Mouse (Mus musculus) adrenal gland, postnatal 36 days (tissue): ENCODE measurements around the gene Psmd9. TPM values are rescaled to one million over a fixed set of nuclear protein-coding genes. Genes with fewer than 3 reads are reported as not detected.

Experiments
- DNase-seq, 2 experiments: peaks; one replicate each; pipeline ENCODE4 v3.0.0; 2021; ENCODE audit warnings: mixed read lengths in 1 of 2
- total RNA-seq, 2 experiments: library from RNA; stranded (reverse); gene quantifications; 2 replicates each; pipeline ENCODE4 v1.2.3; 2021

Gene Psmd9
- total RNA-seq, 2 experiments from 2014 or later: 23.4 to 31.5 TPM

GRCm38 (mm10) chr5:123137044-123137909 lies 31.9 kb upstream of the Psmd9 start:
- peak; percentile 88 to 93 for DNase-seq

DNA sequence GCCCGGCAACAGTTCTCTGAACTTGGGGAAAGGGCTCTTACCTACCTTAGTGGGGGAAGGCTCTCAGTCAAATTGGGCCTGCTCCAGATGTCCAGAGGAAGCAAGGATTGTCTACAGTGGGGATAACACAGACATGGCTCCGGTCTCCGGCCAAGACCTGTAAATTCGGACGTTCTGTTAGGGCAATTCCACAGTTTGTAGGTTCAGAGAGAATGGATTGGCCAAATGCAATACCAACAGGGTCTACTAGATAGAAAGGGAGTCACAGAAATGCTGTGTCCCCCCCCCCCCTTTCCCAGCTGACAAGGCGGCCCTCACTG lies 31.3 kb upstream of the Psmd9 start:
- DNase-seq: no peak

DNA sequence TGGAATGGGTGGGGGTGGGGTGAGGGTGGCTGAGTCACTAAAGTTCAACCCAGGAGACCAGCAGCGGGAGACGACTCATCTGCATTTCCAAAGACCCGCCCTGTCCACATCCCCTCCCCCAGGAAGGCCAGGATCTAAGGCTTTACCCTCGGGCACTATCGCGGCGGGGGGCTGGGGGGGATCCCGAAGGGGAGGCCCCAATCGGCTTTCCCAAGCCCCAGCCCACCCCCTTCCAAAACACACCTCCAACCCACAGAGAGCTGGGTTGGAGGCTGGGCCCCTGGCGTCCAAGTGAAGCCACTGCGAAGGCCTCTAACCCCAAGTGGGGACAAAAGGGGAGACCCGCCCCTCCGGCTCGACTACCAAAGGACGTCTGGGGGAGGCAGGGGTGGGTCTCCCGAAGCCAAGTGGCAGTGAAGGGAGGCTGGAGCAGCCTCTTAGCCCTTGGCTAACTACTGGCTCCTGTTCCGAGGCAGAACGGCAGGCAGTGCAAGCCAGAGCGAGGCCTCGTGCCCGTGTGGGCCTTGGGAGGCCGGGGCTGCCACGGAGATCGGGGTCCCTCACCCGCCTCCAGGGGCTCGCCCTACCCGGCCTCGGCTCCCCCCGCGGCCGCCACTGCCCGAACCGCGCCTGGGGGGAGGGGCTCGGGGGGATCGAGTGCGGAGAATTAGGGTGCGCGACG lies 30.8 kb upstream of the Psmd9 start:
- DNase-seq: peak; percentile 87 to 92

GRCm38 (mm10) chr5:123138953-123139721 lies 30.1 kb upstream of the Psmd9 start:
- peak; percentile 90 to 91 for DNase-seq

DNA sequence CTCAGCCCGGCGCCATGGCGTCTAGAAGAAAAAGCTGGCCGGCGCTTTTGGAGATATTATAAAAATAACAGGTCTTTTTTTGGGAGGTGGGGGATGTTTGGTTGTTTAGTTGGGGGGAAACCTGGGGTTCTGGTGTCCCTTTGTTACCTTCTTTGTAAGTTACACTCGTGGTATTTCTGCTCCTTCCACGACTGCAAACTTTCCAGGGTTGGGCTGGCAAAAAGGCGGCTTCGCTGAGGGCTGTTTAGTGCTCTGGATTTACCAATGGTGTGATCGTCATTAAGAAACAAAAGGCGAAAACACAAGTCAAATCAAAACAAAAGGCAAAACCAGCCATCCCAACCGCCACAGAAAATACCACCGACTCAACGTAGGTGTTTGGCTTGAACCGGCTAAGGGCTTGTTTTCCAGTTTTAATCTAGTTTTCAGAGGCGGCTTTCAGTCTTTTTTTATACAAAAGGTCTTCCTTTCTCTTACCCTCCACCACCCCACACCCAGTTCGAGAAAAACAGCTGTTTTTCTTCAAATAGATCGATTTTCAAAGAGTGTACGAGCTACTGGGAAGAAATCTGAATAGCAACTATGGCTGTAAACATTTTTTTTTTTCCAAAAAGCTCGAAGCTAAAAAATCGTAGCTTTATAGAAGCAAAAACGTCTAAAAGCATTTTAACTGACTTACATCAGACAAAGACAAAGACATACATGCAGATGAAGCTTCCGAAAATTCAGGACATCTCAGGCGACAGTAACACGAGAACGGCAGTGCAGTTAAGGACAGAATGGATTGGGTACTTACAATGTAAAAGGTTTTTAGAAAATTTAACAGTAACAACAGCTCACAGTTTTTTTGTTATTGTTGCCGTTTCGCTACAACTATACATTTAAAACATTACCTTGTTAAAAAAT lies 29.2 kb upstream of the Psmd9 start:
- no peak for DNase-seq

DNA sequence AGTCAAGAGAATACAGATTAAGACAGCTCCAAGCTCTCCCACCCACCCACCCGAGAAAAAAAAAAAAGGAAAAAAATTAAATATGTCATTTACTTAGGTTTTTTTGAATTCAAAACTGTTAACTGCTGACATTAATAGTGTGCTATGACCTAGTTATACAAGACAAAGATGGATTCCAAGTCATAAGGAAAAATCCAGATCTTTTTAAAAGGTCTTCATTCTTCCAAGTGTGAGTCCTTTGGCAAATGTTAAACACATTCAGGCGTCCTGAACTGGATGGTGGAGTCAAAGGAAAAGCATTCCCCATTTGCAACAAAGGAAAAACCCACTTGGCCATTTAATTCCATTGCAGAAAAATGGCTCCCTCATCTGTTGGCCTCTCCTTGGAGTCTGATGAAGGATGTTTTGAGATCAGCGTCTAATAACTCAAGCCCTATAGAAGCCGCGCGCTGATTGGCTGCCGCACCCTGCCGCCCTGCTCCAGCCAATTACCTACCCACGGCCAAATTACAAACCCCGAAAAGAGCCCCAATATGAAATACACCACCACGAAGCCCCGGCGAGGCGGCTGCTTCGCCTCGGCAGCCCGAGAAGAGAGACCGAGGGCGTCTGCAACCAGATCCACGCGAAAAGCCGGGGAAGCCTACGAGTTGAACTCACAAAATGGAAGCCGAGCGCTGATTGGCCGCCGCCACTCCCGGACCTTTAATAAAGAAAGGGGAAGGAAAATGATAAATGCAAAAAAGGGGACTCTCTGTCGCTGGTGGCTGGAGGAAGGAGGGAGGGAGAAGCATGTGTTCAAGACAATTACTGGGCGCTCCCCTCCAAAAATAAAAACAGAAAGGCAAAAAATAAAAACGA lies 28.3 kb upstream of the Psmd9 start:
- peak; percentile 92 to 93 for DNase-seq

- DNase-seq: peak; percentile 68 to 77
Measured at GRCm38 (mm10) chr5:123141555-123142160, 27.6 kb upstream of the Psmd9 start.

DNA sequence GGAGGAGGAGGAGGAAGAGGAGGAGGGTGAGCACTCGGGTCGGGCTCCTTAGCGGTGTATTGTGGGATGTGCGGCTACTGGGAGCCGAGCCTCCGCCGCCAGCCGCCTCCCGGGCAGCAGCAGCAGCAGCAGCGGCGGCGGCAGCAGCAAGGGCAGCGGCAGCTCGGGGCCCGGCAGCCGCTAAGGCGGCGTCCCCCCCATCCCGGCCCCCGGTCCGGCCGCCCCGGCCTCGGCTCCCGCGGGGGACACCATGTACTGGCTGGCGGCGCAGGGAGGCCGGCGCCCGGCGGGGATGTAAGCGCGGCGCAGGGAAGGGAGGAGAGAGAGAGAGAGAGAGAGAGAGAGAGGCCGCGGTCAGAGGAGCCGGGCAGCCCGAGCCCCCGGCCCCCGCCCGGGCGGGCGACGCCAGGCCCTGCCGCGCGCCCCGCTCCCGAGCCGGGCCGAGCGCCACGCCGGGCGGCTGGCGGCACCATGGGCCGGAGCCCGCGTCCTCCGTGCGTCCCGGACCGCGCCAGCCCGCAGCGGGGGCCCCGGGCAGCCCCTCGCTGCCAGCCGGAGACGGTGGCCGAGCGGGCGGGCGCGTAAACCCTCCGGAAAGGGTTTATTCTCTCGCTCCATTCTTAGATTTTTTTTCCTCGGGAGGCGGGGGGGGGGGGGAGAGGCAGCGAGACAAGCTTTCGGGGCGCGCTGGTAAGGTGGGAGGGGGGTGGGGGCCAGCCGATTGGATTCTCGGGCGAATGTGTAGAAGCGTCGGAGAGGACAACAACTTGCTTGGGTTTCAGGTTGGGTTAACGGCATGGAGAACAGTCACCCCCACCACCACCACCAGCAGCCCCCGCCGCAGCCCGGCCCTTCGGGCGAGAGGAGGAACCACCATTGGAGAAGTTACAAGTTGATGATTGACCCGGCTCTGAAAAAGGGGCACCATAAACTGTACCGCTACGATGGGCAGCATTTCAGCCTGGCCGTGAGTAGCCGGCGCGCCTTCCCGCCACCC lies 26.8 kb upstream of the Psmd9 start, which contains the start of gene Setd1b:
TSS of gene Setd1b (plus strand) at position 33 of the 997 bp plus-strand sequence.
- DNase-seq: peak; percentile 65 to 71

DNA sequence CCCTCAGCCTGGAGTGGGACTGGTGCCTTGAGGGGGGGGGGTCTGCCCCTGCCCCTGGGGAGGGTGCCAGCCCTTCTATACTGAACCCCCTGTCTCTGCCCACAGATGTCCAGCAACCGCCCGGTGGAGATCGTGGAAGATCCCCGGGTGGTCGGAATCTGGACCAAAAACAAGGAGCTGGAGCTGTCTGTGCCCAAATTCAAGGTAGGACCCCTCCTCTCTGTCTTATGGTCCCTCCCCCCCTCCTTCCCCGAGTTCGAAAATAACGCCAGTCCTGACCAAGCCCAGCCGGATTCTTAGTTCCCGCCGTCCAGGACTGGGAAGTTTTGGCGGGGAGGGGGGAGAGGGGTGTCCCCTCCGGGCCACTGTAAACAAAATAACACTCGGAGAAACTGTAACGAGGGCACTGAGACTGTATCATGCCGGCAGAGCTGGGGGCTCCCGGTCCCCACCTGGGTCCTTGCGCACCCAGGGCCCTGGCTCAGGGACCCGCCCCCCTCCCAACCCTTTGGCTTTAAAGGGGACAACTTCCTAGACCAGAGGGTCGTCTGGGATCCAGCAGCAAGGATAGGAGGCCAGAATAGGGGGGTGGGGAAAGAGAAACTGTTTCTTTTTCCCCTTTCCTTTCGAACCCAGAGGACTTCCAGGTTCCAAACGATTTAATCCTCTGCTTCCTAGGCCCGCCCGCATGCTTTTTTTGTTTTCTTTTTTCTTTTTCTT lies 25.8 kb upstream of the Psmd9 start:
- no peak for DNase-seq

- no peak for DNase-seq
Measured at GRCm38 (mm10) chr5:123143971-123144745, 25.1 kb upstream of the Psmd9 start.

DNA sequence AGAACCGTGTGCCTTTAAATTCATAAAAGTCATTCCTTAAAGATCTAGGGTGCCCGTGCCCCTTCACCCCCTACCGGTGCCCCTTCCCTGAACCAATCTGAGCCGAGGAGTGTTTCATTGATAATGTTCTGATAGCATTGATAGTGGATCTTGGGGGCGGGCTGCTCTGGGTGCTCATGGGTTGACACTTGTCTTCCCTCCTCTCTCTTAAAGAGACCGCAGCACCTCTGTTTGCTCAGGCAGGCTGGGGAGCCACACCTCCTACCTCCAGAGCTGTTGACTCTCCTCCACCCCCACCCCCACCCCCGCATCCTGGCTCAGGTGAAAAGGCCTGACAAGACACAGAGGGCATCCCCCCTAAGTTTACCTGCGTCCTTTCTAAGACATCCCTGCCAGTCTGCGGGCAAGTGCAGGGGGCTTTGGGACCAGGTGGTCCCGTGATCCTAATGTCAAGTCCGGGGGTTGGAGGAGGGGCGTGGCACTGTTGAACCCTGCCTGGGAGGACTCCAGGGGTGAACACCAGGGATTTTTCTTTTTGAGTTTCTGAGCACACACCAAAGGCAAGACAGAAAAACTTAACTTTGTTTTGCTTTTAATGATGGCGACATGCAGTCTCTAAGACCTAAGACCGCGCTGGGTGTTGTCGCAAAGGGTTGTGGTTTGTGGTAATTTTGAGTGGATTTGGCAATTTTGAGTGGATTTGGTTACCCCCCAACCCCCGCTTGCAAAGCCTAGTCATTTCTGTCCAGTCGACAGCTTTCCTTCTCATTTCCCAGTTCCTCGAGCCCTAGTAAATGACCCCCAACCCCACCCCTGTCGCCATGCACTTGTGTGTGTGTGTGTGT lies 24.2 kb upstream of the Psmd9 start:
- DNase-seq: peak in 1 of 2 experiments; percentile 24

GRCm38 (mm10) chr5:123146357-123146756 lies 22.9 kb upstream of the Psmd9 start:
- DNase-seq: no peak

GRCm38 (mm10) chr5:123147569-123147968 lies 21.6 kb upstream of the Psmd9 start:
- DNase-seq: no peak

DNA sequence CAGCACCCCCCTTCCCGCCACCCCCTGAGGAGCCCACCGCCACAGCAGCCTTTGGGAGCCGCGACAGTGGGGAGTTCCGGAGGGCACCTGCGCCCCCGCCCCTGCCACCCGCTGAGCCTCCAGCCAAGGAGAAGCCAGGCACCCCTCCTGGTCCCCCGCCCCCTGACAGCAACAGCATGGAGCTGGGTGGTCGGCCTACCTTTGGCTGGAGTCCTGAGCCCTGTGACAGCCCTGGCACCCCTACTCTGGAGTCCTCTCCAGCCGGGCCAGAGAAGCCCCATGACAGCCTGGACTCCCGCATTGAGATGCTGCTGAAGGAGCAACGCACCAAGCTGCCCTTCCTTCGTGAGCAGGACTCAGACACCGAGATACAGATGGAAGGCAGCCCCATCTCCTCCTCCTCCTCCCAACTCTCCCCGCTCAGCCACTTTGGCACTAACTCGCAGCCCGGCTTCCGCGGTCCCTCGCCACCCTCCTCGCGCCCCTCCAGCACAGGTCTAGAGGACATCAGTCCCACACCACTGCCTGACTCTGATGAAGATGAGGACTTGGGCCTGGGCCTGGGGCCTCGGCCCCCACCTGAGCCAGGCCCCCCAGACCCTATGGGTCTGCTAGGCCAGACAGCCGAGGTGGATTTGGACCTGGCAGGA lies 21.0 kb upstream of the Psmd9 start:
- DNase-seq: no peak
